Mouse (Mus musculus): ENCODE results near the gene Dnajb12. TPM values are rescaled to one million over a fixed set of nuclear protein-coding genes. Genes with fewer than 3 reads are reported as not detected.
A peak's percentile ranks its signal among the peaks of the same experiment; 100 is the strongest.

The Dnajb12 gene
- polyA plus RNA-seq (2015; fragmentation: Nextera tagmentation; extraction: Ambion mirVana), result 18.3 and 18.6 TPM in 2 replicates

DNA sequence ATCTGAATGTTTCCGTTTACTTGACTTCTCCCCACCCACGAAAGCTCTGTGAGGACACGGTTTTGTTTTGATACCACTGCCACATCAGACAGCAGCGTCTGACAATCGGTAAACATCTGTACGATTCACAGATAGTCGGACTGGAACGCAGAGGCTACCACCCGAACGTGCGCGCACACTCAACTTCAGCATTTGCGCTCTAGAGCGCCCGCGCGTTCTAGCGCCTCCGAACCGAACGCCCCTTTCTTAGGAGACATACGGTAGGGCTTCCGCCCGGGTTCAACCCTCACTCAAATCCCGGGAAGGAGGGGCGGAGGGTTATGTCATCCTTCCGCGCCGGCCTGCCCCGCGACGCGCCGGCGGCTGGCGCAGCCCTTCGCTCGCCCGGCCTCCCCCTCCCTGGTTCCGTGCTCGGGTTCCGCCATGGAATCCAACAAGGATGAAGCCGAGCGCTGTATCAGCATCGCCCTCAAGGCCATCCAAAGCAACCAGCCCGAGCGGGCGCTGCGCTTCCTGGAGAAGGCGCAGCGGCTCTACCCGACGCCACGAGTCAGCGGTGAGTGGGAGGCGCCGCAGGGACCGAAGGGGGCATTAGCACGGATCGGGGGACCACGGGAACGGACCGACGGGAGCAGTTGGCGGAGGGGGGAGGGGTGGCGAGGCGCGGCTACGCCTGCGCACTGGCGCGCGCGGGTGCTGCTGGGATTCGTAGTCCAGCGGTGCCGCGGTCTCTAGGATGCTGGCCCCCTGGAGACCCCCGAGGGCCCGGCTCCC lies at the start of gene Dnajb12:
Gene Dnajb12 (plus strand): TSS at position 302 of the 774 bp plus-strand sequence.
- ATAC-seq, result peak; percentile 93
- H3K4me2 ChIP-seq (replicated peaks), result peak within 1 kb of the TSS; percentile 87
- under 1% methylated on average over 74 of the region's 80 CpGs for WGBS

DNA sequence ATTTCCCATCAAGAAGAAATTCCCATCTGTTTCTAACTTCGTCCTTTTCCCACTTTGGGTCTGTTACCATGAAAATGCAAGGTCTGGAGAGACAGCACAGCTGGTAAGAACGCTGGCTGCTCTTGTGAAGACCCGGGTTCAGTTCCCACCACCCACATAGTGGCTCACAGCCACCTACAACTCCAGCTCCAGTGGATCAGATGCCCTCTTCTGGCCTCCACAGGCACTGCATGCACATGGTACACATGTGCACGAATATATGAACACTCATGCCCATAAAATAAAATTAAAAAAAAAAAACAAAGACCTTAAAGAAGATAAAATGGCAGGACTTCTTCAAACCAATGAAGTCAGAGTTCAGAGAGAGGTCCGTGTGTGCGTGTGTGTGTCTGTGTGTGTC lies 49.5 kb upstream of the Dnajb12 start:
- Histone ChIP-seq H3K4me3 (replicated peaks) (no peak overlapping the region), H3K9ac (replicated peaks) (no peak overlapping the region), H3K36me3 (peaks cover 47% of the 10 kb centered on the region), H3K27me3 (no peaks in the 10 kb centered on the region), H3K27ac (no peak overlapping the region), H3K9me3 (no peaks in the 10 kb centered on the region; the same call in 1 of the 2 replicates), H3K4me1 (replicated peaks) (no peaks in the 10 kb centered on the region), H3K4me2 (replicated peaks) (no peak overlapping the region)
- no peak for ATAC-seq
- WGBS, result 97% methylated on average over 6 of the region's 6 CpGs

More for the DNA sequence above, at the start of gene Dnajb12:
- Histone ChIP-seq H3K4me3 (replicated peaks) (peak within 1 kb of the TSS; percentile 88), H3K9ac (replicated peaks) (peak within 1 kb of the TSS; percentile 95), H3K36me3 (peaks cover 7% of the 10 kb centered on the region; the same call in 1 of the 2 replicates), H3K27ac (peak within 1 kb of the TSS; percentile 100), H3K9me3 (no peaks in the 10 kb centered on the region), H3K4me1 (replicated peaks) (peaks cover 20% of the 10 kb centered on the region), H3K27me3 (no peaks in the 10 kb centered on the region)

DNA sequence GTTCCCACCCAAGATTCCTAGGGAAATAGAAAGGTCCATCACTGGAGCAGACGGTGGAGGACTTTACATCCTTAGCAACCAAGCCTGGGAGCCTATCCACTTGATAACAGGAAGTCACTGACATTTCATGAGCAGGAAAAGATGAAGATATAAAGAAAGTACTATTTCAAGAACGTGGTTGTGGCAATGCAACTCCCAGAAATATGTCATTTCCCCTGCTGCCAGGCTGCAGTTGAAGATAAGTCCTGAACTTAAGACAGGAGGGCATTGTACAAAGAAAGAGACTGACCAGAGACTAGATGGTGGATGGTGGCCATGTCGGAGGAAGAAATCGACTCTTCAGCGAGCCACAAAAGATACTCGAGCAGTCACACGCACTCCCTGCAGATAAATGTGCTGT lies 47.4 kb upstream of the Dnajb12 start:
- Histone ChIP-seq H3K27ac (no peak overlapping the region), H3K9me3 (no peaks in the 10 kb centered on the region; the same call in 1 of the 2 replicates), H3K4me3 (replicated peaks) (no peak overlapping the region), H3K9ac (replicated peaks) (no peak overlapping the region), H3K27me3 (no peaks in the 10 kb centered on the region), H3K4me1 (replicated peaks) (no peaks in the 10 kb centered on the region), H3K36me3 (peaks cover 46% of the 10 kb centered on the region), H3K4me2 (replicated peaks) (no peak overlapping the region)
- 92% methylated on average over 7 of the region's 7 CpGs for WGBS
- no peak for ATAC-seq

DNA sequence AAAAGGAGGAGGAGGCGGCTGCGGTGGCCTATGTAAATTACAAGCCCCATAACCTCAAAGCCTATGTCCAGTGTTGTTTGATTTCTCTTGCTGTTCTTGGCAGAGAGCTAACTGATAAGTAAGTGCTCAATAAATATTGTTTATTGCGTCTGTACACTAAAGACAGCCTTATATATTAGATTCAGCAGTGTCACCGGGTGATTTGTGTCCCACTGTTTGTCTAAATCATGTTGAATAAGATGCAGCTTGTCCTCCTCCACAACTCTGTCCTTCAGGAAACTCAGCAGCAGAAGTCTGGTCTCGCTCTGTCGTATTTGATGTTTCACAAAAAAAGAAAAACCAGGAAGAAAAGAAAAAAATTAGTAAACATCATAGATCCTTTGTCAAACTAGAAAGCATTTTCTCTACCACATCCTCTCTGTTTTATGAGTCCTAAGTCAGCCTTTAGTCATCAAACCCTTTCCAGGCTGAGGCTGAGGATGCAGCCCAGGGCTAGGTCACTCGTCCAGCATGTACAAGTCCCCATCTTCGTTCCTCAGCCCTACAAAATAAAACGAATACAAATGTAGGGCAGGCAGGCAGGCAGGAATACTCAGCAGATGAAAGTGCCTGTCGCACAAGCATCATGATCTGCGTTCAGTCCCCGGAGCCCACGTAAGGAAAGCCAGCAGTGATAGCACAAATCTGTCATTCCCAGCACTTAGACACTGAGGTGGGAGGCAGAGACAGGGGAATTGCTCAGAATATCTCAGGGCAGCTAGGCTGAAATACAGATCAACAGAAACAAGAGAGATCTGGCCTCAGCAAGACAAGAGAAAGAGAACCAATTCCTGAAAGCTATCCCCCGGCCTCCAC lies 43.8 kb upstream of the Dnajb12 start:
- Histone ChIP-seq H3K4me1 (replicated peaks) (no peaks in the 10 kb centered on the region), H3K27ac (no peak overlapping the region), H3K4me3 (replicated peaks) (no peak overlapping the region), H3K9ac (replicated peaks) (peak overlapping the region; percentile 6; the same call in 1 of the 2 replicates), H3K4me2 (replicated peaks) (no peak overlapping the region), H3K36me3 (peaks cover 16% of the 10 kb centered on the region), H3K9me3 (no peaks in the 10 kb centered on the region), H3K27me3 (no peaks in the 10 kb centered on the region)
- no peak for ATAC-seq
- WGBS, result 88% methylated on average over 14 of the region's 14 CpGs

DNA sequence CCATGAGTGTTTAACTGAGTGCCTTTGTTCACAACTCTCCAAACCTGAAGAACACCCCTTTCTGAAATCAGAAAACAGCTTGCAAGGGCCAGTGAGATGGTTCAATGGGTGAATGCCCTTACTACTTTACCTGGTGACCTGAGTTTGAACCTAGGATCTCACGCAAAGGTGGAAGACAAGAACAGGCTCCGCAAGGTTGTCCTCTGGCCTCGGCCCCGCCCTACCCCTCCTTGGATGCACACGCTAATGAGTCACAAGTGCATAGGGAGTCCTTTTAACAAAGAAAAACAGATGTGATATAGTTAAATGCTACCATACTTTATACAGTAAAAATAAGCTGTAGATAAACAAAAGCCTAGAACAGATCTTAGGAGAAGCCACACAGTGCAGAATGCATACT lies 41.9 kb upstream of the Dnajb12 start:
- H3K27ac ChIP-seq, result no peak overlapping the region

DNA sequence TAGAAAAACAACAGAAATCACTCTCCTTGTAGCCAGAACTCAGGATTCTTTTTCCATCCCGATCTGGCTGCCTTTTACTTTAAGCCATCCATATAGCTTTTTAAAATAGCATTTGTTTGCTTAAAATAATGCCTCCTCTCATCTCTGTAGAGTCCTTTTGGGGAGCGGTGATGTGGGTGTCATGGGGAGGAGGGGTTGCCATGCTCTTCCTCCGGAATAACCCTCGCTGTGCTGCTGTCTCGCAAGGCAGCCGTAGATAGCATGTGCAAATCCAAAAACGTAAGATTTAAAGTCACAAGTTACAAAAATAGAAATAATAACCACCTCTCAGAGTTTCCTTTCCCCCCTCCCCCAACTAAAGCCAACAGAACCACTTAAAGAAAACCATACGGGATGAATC lies 37.9 kb upstream of the Dnajb12 start:
- no peak for ATAC-seq
- Histone ChIP-seq H3K9me3 (no peaks in the 10 kb centered on the region), H3K4me3 (replicated peaks) (no peak overlapping the region), H3K27me3 (no peaks in the 10 kb centered on the region), H3K36me3 (no peaks in the 10 kb centered on the region), H3K4me2 (replicated peaks) (no peak overlapping the region), H3K27ac (no peak overlapping the region), H3K9ac (replicated peaks) (no peak overlapping the region), H3K4me1 (replicated peaks) (0 out of 2 replicates have a peak, but pooled peaks cover 3% of the 10 kb centered on the region)
- WGBS, result 96% methylated on average over 8 of the region's 8 CpGs

More for the DNA sequence above, 41.9 kb upstream of the Dnajb12 start:
- Histone ChIP-seq H3K9ac (replicated peaks) (no peak overlapping the region), H3K27me3 (no peaks in the 10 kb centered on the region), H3K4me3 (replicated peaks) (no peak overlapping the region), H3K9me3 (no peaks in the 10 kb centered on the region), H3K4me1 (replicated peaks) (no peaks in the 10 kb centered on the region), H3K36me3 (peaks cover 7% of the 10 kb centered on the region), H3K4me2 (replicated peaks) (no peak overlapping the region)
- 95% methylated on average over 5 of the region's 5 CpGs for WGBS
- no peak for ATAC-seq

DNA sequence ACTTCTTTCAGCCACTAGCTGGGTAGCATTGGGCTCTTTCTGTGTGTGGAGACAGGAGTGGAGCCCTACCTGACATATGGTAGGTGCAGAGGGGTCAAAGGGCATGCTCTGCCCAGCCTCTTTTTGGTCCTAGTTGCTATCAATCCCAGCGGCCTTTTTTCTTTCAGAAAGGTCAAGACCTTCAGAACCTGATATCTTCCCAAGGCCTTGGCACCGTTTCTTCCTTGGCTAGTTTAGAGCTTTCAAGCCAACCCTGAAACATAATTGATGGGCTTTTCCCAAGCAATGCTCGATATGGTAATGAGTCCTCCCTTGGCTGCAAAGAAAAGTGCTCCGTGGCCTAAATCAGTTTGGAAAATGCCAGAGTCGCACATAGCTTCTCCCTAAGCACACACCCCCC lies 36.2 kb upstream of the Dnajb12 start:
- Histone ChIP-seq H3K36me3 (no peaks in the 10 kb centered on the region), H3K9ac (replicated peaks) (no peak overlapping the region), H3K4me1 (replicated peaks) (0 out of 2 replicates have a peak, but pooled peaks cover 3% of the 10 kb centered on the region), H3K27me3 (no peaks in the 10 kb centered on the region), H3K9me3 (no peaks in the 10 kb centered on the region), H3K4me3 (replicated peaks) (no peak overlapping the region), H3K27ac (no peak overlapping the region), H3K4me2 (replicated peaks) (no peak overlapping the region)
- WGBS, result 40% methylated on average over 5 of the region's 5 CpGs
- ATAC-seq, result no peak

DNA sequence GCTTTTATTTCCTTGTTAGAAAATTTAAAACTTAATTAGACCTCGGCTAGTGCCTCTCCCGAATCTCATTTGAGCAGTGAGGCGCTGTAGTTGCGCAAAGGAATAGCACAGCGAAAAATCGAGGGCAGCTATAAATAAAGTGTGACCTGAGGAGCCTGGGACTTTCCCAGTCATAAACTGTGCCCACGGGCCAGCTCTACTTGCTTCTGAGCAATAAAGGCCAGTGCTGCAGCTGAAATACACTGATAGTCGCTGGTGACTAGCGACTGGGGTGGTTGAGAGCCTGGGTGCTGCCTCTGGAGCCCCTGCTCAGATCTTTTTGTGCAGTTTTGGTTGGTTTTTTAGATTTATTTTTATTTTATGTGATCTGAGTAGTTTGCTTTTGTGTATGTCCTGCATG lies 34.7 kb upstream of the Dnajb12 start:
- no peaks in the 10 kb centered on the region for H3K27me3 ChIP-seq
- ATAC-seq, result no peak
- no peak overlapping the region for H3K4me3 ChIP-seq (replicated peaks)
- H3K4me1 ChIP-seq (replicated peaks), result 0 out of 2 replicates have a peak, but pooled peaks cover 3% of the 10 kb centered on the region
- no peak overlapping the region for H3K27ac ChIP-seq
- no peaks in the 10 kb centered on the region for H3K36me3 ChIP-seq
- no peaks in the 10 kb centered on the region for H3K9me3 ChIP-seq
- H3K4me2 ChIP-seq (replicated peaks), result no peak overlapping the region
- WGBS, result 92% methylated on average over 9 of the region's 9 CpGs
- H3K9ac ChIP-seq (replicated peaks), result no peak overlapping the region

DNA sequence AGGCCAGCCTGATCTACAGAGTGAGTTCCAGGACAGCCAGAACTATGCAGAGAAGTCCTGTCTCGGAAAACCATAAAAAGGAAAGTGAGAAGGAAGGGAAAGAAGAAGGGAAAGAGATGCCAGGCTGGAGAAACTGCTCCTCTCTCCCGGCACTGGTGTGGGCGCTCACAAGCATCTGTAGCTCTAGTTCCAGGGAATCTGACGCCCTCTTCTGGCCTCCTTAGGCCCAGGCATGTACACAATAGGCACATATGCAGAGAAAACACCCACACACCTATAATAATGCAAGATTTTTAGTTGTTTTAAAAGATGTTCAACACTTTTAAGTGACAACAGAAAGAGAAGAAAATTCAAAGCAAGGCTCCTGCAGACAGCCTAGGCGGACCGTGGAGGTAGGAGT lies 32.9 kb upstream of the Dnajb12 start:
- Histone ChIP-seq H3K27me3 (no peaks in the 10 kb centered on the region), H3K36me3 (no peaks in the 10 kb centered on the region), H3K4me2 (replicated peaks) (no peak overlapping the region), H3K9me3 (no peaks in the 10 kb centered on the region), H3K4me3 (replicated peaks) (no peak overlapping the region), H3K4me1 (replicated peaks) (0 out of 2 replicates have a peak, but pooled peaks cover 3% of the 10 kb centered on the region), H3K9ac (replicated peaks) (no peak overlapping the region), H3K27ac (no peak overlapping the region)
- 76% methylated on average over 6 of the region's 6 CpGs for WGBS
- ATAC-seq, result no peak

DNA sequence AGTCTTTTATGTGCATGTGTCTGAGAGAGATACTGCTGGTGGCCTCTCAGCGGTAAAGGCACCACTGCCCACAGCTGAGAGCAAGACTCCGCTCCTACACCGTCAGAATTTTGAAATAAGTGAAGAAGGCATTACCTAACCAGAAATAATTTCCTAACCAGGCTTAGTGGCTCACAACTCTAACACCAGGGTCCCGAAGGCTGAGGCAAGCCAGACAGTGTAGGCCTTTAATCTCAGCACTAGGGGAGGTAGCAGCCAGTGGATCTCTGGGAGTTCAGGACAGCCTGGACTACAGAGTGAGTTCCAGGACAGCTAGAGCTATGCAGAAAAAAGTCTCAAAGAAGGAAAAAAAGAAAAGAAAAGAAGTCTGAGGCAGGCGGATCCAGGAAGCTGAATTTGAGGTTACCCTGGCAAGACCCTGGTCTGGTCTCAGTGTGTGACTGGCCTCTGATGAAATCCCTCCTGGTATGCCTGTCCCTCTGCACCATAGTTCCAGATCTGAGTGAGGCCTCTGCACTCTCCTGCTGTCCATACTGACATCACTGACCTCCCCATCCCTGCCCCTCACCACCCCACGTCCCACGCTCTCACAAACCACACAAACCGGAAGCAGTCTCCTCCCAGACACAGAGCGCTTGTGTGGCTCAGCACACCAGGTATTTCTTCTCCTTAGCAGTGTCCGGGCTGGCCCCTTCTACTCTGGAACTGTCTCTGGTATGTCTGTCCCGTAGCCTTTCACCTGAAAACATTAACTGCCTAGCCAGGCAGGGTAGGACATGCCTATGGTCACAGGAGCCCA lies 31.1 kb upstream of the Dnajb12 start:
- ATAC-seq, result no peak
- H3K9ac ChIP-seq (replicated peaks), result no peak overlapping the region
- no peak overlapping the region for H3K4me3 ChIP-seq (replicated peaks)
- no peak overlapping the region for H3K4me2 ChIP-seq (replicated peaks)
- WGBS, result 79% methylated on average over 11 of the region's 11 CpGs
- no peaks in the 10 kb centered on the region for H3K27me3 ChIP-seq
- H3K36me3 ChIP-seq, result no peaks in the 10 kb centered on the region
- H3K9me3 ChIP-seq, result no peaks in the 10 kb centered on the region
- H3K4me1 ChIP-seq (replicated peaks), result 0 out of 2 replicates have a peak, but pooled peaks cover under 1% of the 10 kb centered on the region
- no peak overlapping the region for H3K27ac ChIP-seq

DNA sequence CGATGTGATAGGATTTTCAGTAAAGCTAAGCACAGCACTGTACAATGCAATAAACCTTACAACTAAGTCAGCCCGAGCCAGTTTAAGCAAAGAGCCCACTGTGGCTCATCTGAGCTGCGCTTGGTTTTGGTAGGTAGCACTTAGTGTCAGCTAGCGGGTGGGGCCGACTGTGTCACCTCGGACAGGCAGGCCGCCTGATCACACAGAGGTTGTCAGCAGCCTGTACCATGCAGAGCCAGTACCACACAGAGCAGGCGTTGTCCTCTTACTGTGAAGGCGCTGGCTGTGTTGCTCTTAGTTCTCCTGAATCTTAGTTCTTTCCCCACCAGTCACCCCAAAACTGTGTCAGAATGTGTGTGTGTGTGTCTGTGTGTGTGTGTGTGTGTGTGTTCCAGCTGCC lies 30.4 kb upstream of the Dnajb12 start:
- no peak for ATAC-seq
- Histone ChIP-seq H3K4me3 (replicated peaks) (no peak overlapping the region), H3K4me1 (replicated peaks) (no peaks in the 10 kb centered on the region), H3K4me2 (replicated peaks) (no peak overlapping the region), H3K9me3 (no peaks in the 10 kb centered on the region), H3K27ac (no peak overlapping the region), H3K27me3 (no peaks in the 10 kb centered on the region), H3K36me3 (no peaks in the 10 kb centered on the region), H3K9ac (replicated peaks) (no peak overlapping the region)
- WGBS, result 72% methylated on average over 9 of the region's 9 CpGs
